ENCODE assay signal across 19 mouse cellular contexts in genomic region chr5:150451281-150452003, GRCm38 (mm10).
DNase-seq lines count a peak whose midpoint lies in the region; ATAC-seq and TF ChIP-seq lines count a peak whose summit lies in the region.
"Had no signal": no experiment of that assay in that cellular context is flagged by ENCODE, and none has a peak within 500 bp of the region (broad histone marks: within the 10 kb centered on the region; RNA-seq: fewer than 3 reads in every experiment).

No protein-coding gene starts in this region.

- peak overlapping the region; percentile 56 for H3K27ac ChIP-seq in liver, adult 2 months (replicated peaks; ENCODE audit: insufficient read depth, low read depth, low read length)
- no peak overlapping the region for H3K27ac ChIP-seq in liver, postnatal 0 days (ENCODE audit: low read depth)
- H3K27ac ChIP-seq in lung, embryonic 15.5 days, result no peak overlapping the region
- H3K27ac ChIP-seq: embryonic facial prominence, embryonic 12.5 days; gastrocnemius, adult 2 months; hindbrain, embryonic 15.5 days had no signal

- H3K9me3 ChIP-seq in liver, postnatal 0 days (ENCODE audit: low read length), result no peaks in the 10 kb centered on the region; the same call in 1 of the 2 replicates
- H3K9me3 ChIP-seq in lung, embryonic 15.5 days, result no peaks in the 10 kb centered on the region

- H3K79me2 ChIP-seq in liver, adult 2 months (ENCODE audit: control insufficient read depth, insufficient read depth, low read length), result no peaks in the 10 kb centered on the region

- no peak overlapping the region for H3K4me3 ChIP-seq in liver, adult 2 months (ENCODE audit: insufficient read depth, low read depth, low read length)
- no peak overlapping the region for H3K4me3 ChIP-seq in liver, postnatal 0 days (ENCODE audit: low read depth, low read length)
- H3K4me3 ChIP-seq in lung, embryonic 15.5 days, result no peak overlapping the region
- H3K4me3 ChIP-seq: embryonic facial prominence, embryonic 12.5 days; gastrocnemius, adult 2 months; heart, embryonic 12.5 days; hindbrain, embryonic 15.5 days had no signal

- no peak for TF ChIP-seq CTCF in liver, adult 2 months (IDR thresholded peaks at IDR 0.05; ENCODE audit: low read depth, low read length)
- no peak for TF ChIP-seq CTCF in liver, postnatal 0 days (IDR thresholded peaks at IDR 0.05; ENCODE audit: low read depth)

- no peaks in the 10 kb centered on the region for H3K27me3 ChIP-seq in liver, adult 2 months (ENCODE audit: control insufficient read depth, insufficient read depth, low read length)
- no peaks in the 10 kb centered on the region for H3K27me3 ChIP-seq in liver, postnatal 0 days (ENCODE audit: insufficient read depth, low read length)
- H3K27me3 ChIP-seq in lung, embryonic 15.5 days, result no peaks in the 10 kb centered on the region
- H3K27me3 ChIP-seq: embryonic facial prominence, embryonic 12.5 days; heart, embryonic 12.5 days; hindbrain, embryonic 15.5 days had no signal

- H3K4me2 ChIP-seq in liver, postnatal 0 days (ENCODE audit: low read depth, low read length), result no peak overlapping the region
- H3K4me2 ChIP-seq in lung, embryonic 15.5 days, result no peak overlapping the region
- H3K4me2 ChIP-seq: embryonic facial prominence, embryonic 12.5 days; heart, embryonic 12.5 days; hindbrain, embryonic 15.5 days had no signal

- TF ChIP-seq POLR2A in liver, adult 2 months (IDR thresholded peaks at IDR 0.05; ENCODE audit: extremely low read depth, insufficient read depth, low read length), result no peak

- no peaks in the 10 kb centered on the region for H3K36me3 ChIP-seq in liver, adult 2 months (ENCODE audit: control insufficient read depth, insufficient read depth, low read length)
- H3K36me3 ChIP-seq in liver, postnatal 0 days (replicated peaks; ENCODE audit: insufficient read depth, low read length), result peaks cover 33% of the 10 kb centered on the region
- 0 out of 2 replicates have a peak, but pooled peaks cover 5% of the 10 kb centered on the region for H3K36me3 ChIP-seq in lung, embryonic 15.5 days

- no peak for TF ChIP-seq EP300 in liver, postnatal 0 days (IDR thresholded peaks at IDR 0.05; ENCODE audit: low read depth)

- H3K9ac ChIP-seq in liver, adult 2 months (ENCODE audit: low read depth, low read length), result no peak overlapping the region
- H3K9ac ChIP-seq in liver, postnatal 0 days (replicated peaks), result no peak overlapping the region
- H3K9ac ChIP-seq in lung, embryonic 15.5 days, result no peak overlapping the region
- H3K9ac ChIP-seq: embryonic facial prominence, embryonic 12.5 days; heart, embryonic 12.5 days; hindbrain, embryonic 15.5 days had no signal

- DNase-seq in liver, adult 2 months (ENCODE audit: extremely low read depth, low read depth, low spot score), result peak; percentile 93
- DNase-seq in liver, postnatal 0 days, result no peak
- DNase-seq in NIH3T3 (ENCODE audit: low read depth), result peak; percentile 28
- peak; percentile 49 for DNase-seq in lung, postnatal 36 days
- no peak for DNase-seq in layer of hippocampus, adult 9-10 months (ENCODE audit: low spot score)
- DNase-seq in spleen, postnatal 4 days (ENCODE audit: low spot score in 2 of 2), result no peak
- DNase-seq: adrenal gland, postnatal 10 days; cerebellum, adult 11-12 months; cerebellum, adult 9-10 months; cerebellum, postnatal 25 days; gastrocnemius, adult 2 months; gastrocnemius, postnatal 25 days; heart, adult 18-20 months had no signal

- peaks cover 8% of the 10 kb centered on the region for H3K4me1 ChIP-seq in liver, adult 2 months (ENCODE audit: control insufficient read depth, insufficient read depth, low read length)
- no peaks in the 10 kb centered on the region for H3K4me1 ChIP-seq in liver, postnatal 0 days (ENCODE audit: insufficient read depth)
- H3K4me1 ChIP-seq in lung, embryonic 15.5 days, result no peaks in the 10 kb centered on the region
- H3K4me1 ChIP-seq: embryonic facial prominence, embryonic 12.5 days; heart, embryonic 12.5 days; hindbrain, embryonic 15.5 days had no signal

- ATAC-seq in liver, postnatal 0 days, result no peak; the same call in 1 of the 2 replicates
- ATAC-seq in lung, embryonic 15.5 days (ENCODE audit: borderline replicate concordance, extremely low read depth, low FRiP score, low TSS enrichment), result 0 out of 2 replicates have a peak, but pooled peaks have one; percentile 42
- ATAC-seq: forebrain, embryonic 16.5 days; inflammation-experienced regulatory T-cells, adult 6 months had no signal

- 35% methylated on average over 9 of the region's 9 CpGs for WGBS in liver, adult 2 months
- WGBS in liver, postnatal 0 days (ENCODE audit: insufficient replicate concordance), result 80% methylated on average over 9 of the region's 9 CpGs
- 73% methylated on average over 9 of the region's 9 CpGs for WGBS in lung, embryonic 15.5 days

Comparison
In these comparisons a context has a peak if more than half of its experiments do, and no peak if none do; other contexts are left out.
1. DNase-seq: peak in liver, adult 2 months (single experiment), NIH3T3 (single experiment) and lung, postnatal 36 days (single experiment); none in liver, postnatal 0 days (single experiment), layer of hippocampus, adult 9-10 months (single experiment) and spleen, postnatal 4 days (0 of 2).